Comparison of ENCODE assay signal across 37 mouse cellular contexts in genomic region chr4:52859136-52859535, GRCm38 (mm10). TPM values are rescaled to one million over a fixed set of nuclear protein-coding genes. Genes with fewer than 3 reads are reported as not detected.
"Had no signal": no experiment of that assay in that cellular context is flagged by ENCODE, and none has a peak within 500 bp of the region (broad histone marks: within the 10 kb centered on the region; RNA-seq: fewer than 3 reads in every experiment).

TSS of gene Olfr273 (minus strand) at chr4:52859236.

- DNase-seq: left cerebral cortex, postnatal 4 days; liver; liver, embryonic 13.5 days; liver, postnatal 0 days; lung, adult 18-20 months; lung, adult 2 months; lung, embryonic 14.5 days; lung, postnatal 10 days; lung, postnatal 14 days; lung, postnatal 36 days; lung, postnatal 4 days; midbrain, embryonic 14.5 days had no signal

RNA-seq across cellular contexts. Expression of gene Olfr273, which starts in this region (rescaled TPM):
- polyA plus RNA-seq: limb, embryonic 10.5 days; limb, embryonic 11.5 days; limb, embryonic 12.5 days; limb, embryonic 13.5 days; limb, embryonic 14.5 days; limb, embryonic 15.5 days; liver, adult 2 months; liver, embryonic 11.5 days; liver, embryonic 12.5 days; liver, embryonic 13.5 days; liver, embryonic 14.5 days; liver, embryonic 15.5 days; liver, embryonic 16.5 days; liver, postnatal 0 days; lung, adult 2 months; lung, embryonic 14.5 days; lung, embryonic 15.5 days; lung, embryonic 16.5 days; lung, postnatal 0 days; macrophage; midbrain, embryonic 10.5 days; midbrain, embryonic 11.5 days; midbrain, embryonic 12.5 days; midbrain, embryonic 13.5 days; midbrain, embryonic 14.5 days; midbrain, embryonic 15.5 days; midbrain, embryonic 16.5 days; midbrain, postnatal 0 days; myocyte; neural tube, embryonic 11.5 days had no signal
